Mouse (Mus musculus) MEL (cell line): ENCODE data around the gene Cela1.

Experiments used
- CHD1 ChIP-seq: IDR thresholded peaks from 2 replicates; pipeline ENCODE4 v1.6.1; 2012; ENCODE audit warnings: low read depth, mild to moderate bottlenecking, inconsistent platforms, low read length, improper control_type of control experiment
- CTCF ChIP-seq, 3 experiments: IDR thresholded peaks in 2 of 3; conservative IDR thresholded peaks in 1 of 3; 2 replicates each; pipeline ENCODE4 v1.5.1; 2011 to 2012; ENCODE audit warnings: low read length in 3 of 3, low read depth in 2 of 3, mild to moderate bottlenecking in 2 of 3, improper control_type of control experiment in 1 of 3, inconsistent platforms in 1 of 3, mixed read lengths in 1 of 3, moderate library complexity in 1 of 3; ENCODE audit not compliant: control insufficient read depth in 1 of 3, insufficient read depth in 1 of 3, poor library complexity in 1 of 3, severe bottlenecking in 1 of 3
- GABPA ChIP-seq: IDR thresholded peaks from 2 replicates; pipeline ENCODE4 v1.6.1; 2012; ENCODE audit warnings: low read depth, mild to moderate bottlenecking, inconsistent platforms, low read length, improper control_type of control experiment, moderate library complexity
- GATA1 ChIP-seq: IDR thresholded peaks from 2 replicates; pipeline ENCODE4 v1.6.1; 2011; ENCODE audit warnings: low read depth, low read length, improper control_type of control experiment
- MAX ChIP-seq: IDR thresholded peaks from 2 replicates; pipeline ENCODE4 v1.6.1; 2011; ENCODE audit warnings: low read length, improper control_type of control experiment
- MXI1 ChIP-seq: IDR thresholded peaks from 2 replicates; pipeline ENCODE4 v1.6.1; 2011; ENCODE audit warnings: mild to moderate bottlenecking, low read depth, low read length, improper control_type of control experiment
- POLR2A ChIP-seq, 2 experiments: IDR thresholded peaks; 2 replicates each; pipeline ENCODE4 v1.6.1; 2011 to 2012; ENCODE audit warnings: low read length in 2 of 2, mild to moderate bottlenecking in 2 of 2, control low read depth in 1 of 2, improper control_type of control experiment in 1 of 2, low read depth in 1 of 2, moderate library complexity in 1 of 2; ENCODE audit not compliant: control insufficient read depth in 1 of 2, insufficient read depth in 1 of 2, poor library complexity in 1 of 2
- ZKSCAN1 ChIP-seq: IDR thresholded peaks from 2 replicates; pipeline ENCODE4 v1.6.1; 2012; ENCODE audit warnings: low read depth, mild to moderate bottlenecking, inconsistent platforms, low read length, improper control_type of control experiment, moderate library complexity
- ZNF384 ChIP-seq: IDR thresholded peaks from 2 replicates; pipeline ENCODE4 v1.6.1; 2012; ENCODE audit warnings: low read depth, mild to moderate bottlenecking, inconsistent platforms, low read length, improper control_type of control experiment

GRCm38 (mm10) chr15:100664813-100665274, 22.9 kb downstream of the Cela1 start:
- TF ChIP-seq MXI1 = no peak
- TF ChIP-seq GABPA = no peak
- no peak for TF ChIP-seq ZNF384
- TF ChIP-seq ZKSCAN1 = no peak
- TF ChIP-seq GATA1 = no peak
- TF ChIP-seq MAX = no peak
- no peak for TF ChIP-seq CHD1
- TF ChIP-seq POLR2A (IDR thresholded peaks at IDR 0.05; ENCODE audit: control insufficient read depth in 1 of 2, insufficient read depth in 1 of 2, low read depth in 1 of 2, low read length in 2 of 2, poor library complexity in 1 of 2) = no peak
- TF ChIP-seq CTCF (IDR thresholded peaks at IDR 0.05 in 2 of 3, conservative IDR thresholded peaks at IDR 0.05 in 1 of 3; ENCODE audit: control insufficient read depth in 1 of 3, insufficient read depth in 1 of 3, low read depth in 2 of 3, low read length in 3 of 3, poor library complexity in 1 of 3, severe bottlenecking in 1 of 3) = no peak
